Mouse (Mus musculus): ENCODE results near the gene Enah. TPM values are rescaled to one million over a fixed set of nuclear protein-coding genes. Genes with fewer than 3 reads are reported as not detected.
A peak's percentile ranks its signal among the peaks of the same experiment; 100 is the strongest.

Enah gene
- polyA plus RNA-seq, 1 experiment from 2014 or later, result 23.5 TPM

DNA sequence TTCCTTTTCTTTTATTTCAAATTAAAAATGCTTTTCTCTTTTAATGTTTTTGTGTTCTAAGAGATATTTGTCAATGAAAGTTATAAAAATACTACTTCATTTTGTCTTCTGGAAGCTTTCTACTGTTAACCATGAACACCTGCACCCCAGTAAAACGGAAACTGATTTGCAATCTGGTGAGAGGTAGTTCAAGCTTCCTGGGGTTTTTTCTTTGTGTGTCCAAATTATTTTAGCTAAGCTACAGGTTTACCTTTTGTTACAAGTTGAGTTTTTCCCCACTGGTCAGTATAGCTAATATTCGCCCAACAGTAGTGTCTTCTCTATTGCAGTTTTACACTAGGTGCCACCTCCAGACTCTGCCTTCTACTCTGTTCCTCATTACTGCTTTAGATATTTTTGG, 62.1 kb downstream of the Enah start:
- H3K4me1 ChIP-seq (ENCODE audit: control insufficient read depth, insufficient read depth, low read depth, low read length), result no peaks in the 10 kb centered on the region
- H3K4me3 ChIP-seq (ENCODE audit: low read length), result no peak overlapping the region
- H3K4me2 ChIP-seq (ENCODE audit: low read length), result no peak overlapping the region
- 0 out of 2 replicates have a peak, but pooled peaks cover 4% of the 10 kb centered on the region for H3K36me3 ChIP-seq (ENCODE audit: control insufficient read depth, insufficient read depth, low read length)
- no peak for ATAC-seq
- no peaks in the 10 kb centered on the region for H3K9me3 ChIP-seq (ENCODE audit: control insufficient read depth, low read length)
- 98% methylated on average over 2 of the region's 2 CpGs for WGBS
- no peak overlapping the region for H3K9ac ChIP-seq (ENCODE audit: low read depth, low read length)
- no peaks in the 10 kb centered on the region for H3K27me3 ChIP-seq (replicated peaks; ENCODE audit: control insufficient read depth, insufficient read depth, low read length)
- no peak overlapping the region for H3K27ac ChIP-seq (ENCODE audit: low read depth, low read length)

DNA sequence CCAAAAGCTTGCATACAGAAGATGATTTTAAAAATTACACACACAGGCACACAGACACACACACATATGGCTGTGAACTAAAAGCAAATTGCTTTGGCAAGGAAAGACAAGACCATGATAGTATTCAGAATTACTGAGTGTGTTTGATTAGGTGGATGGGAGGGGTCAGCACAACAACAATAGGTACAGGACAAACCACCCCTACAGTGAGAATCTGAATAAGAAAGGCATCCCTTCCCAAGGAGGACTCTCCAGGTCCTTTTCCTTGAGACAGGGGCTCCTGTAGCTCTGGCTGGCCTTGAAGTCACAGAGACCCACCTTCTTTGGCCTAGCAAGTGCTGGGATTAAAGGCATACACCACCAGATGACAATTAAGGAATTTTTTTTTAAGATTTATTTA, 66.2 kb downstream of the Enah start:
- H3K27ac ChIP-seq (ENCODE audit: low read depth, low read length), result no peak overlapping the region
- H3K36me3 ChIP-seq (ENCODE audit: control insufficient read depth, insufficient read depth, low read length), result 0 out of 2 replicates have a peak, but pooled peaks cover 2% of the 10 kb centered on the region
- no peaks in the 10 kb centered on the region for H3K4me1 ChIP-seq (ENCODE audit: control insufficient read depth, insufficient read depth, low read depth, low read length)
- no peak overlapping the region for H3K4me2 ChIP-seq (ENCODE audit: low read length)
- H3K9me3 ChIP-seq (ENCODE audit: control insufficient read depth, low read length), result no peaks in the 10 kb centered on the region
- no peaks in the 10 kb centered on the region for H3K27me3 ChIP-seq (replicated peaks; ENCODE audit: control insufficient read depth, insufficient read depth, low read length)
- no peak overlapping the region for H3K4me3 ChIP-seq (ENCODE audit: low read length)
- no peak overlapping the region for H3K9ac ChIP-seq (ENCODE audit: low read depth, low read length)
- no peak for ATAC-seq

GRCm38 (mm10) chr1:181951266-181951665, 68.5 kb downstream of the Enah start:
- ATAC-seq, result no peak
- WGBS, result 84% methylated on average over 5 of the region's 5 CpGs
- H3K27ac ChIP-seq (ENCODE audit: low read depth, low read length), result no peak overlapping the region
- no peak overlapping the region for H3K9ac ChIP-seq (ENCODE audit: low read depth, low read length)
- no peaks in the 10 kb centered on the region for H3K4me1 ChIP-seq (ENCODE audit: control insufficient read depth, insufficient read depth, low read depth, low read length)
- H3K27me3 ChIP-seq (replicated peaks; ENCODE audit: control insufficient read depth, insufficient read depth, low read length), result no peaks in the 10 kb centered on the region
- no peaks in the 10 kb centered on the region for H3K9me3 ChIP-seq (ENCODE audit: control insufficient read depth, low read length)
- H3K4me2 ChIP-seq (ENCODE audit: low read length), result no peak overlapping the region
- H3K36me3 ChIP-seq (ENCODE audit: control insufficient read depth, insufficient read depth, low read length), result 0 out of 2 replicates have a peak, but pooled peaks cover 1% of the 10 kb centered on the region
- H3K4me3 ChIP-seq (ENCODE audit: low read length), result no peak overlapping the region

GRCm38 (mm10) chr1:181950721-181951120, 69.1 kb downstream of the Enah start:
- Histone ChIP-seq H3K4me3 (ENCODE audit: low read length) (no peak overlapping the region), H3K27ac (ENCODE audit: low read depth, low read length) (no peak overlapping the region), H3K4me1 (ENCODE audit: control insufficient read depth, insufficient read depth, low read depth, low read length) (no peaks in the 10 kb centered on the region), H3K36me3 (ENCODE audit: control insufficient read depth, insufficient read depth, low read length) (no peaks in the 10 kb centered on the region), H3K9ac (ENCODE audit: low read depth, low read length) (no peak overlapping the region), H3K9me3 (ENCODE audit: control insufficient read depth, low read length) (no peaks in the 10 kb centered on the region), H3K4me2 (ENCODE audit: low read length) (no peak overlapping the region), H3K27me3 (replicated peaks; ENCODE audit: control insufficient read depth, insufficient read depth, low read length) (no peaks in the 10 kb centered on the region)
- WGBS, result 98% methylated on average over 9 of the region's 9 CpGs
- no peak for ATAC-seq

DNA sequence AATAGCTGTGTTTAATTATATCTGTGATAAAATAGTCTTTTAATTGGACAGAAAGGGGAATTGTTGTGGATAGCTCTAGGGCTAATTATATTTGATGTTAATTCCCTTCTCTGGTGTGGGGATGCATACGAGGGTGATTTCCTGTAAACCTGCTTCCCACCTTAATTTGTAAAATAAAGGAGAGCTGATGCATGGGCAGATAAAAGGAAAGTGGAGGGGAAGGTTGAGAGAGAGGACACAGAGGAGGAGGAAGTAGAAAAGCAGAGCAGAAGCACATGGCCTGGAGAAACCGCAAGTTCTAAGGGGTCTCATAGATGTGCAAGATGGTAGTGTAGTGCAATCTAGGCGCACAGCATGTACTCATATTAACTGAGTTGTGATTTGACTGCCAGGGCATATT, 71.6 kb downstream of the Enah start:
- Histone ChIP-seq H3K27me3 (replicated peaks; ENCODE audit: control insufficient read depth, insufficient read depth, low read length) (no peaks in the 10 kb centered on the region), H3K9me3 (ENCODE audit: control insufficient read depth, low read length) (no peaks in the 10 kb centered on the region), H3K27ac (ENCODE audit: low read depth, low read length) (no peak overlapping the region), H3K4me2 (ENCODE audit: low read length) (no peak overlapping the region), H3K36me3 (ENCODE audit: control insufficient read depth, insufficient read depth, low read length) (no peaks in the 10 kb centered on the region), H3K4me3 (ENCODE audit: low read length) (no peak overlapping the region), H3K4me1 (ENCODE audit: control insufficient read depth, insufficient read depth, low read depth, low read length) (no peaks in the 10 kb centered on the region), H3K9ac (ENCODE audit: low read depth, low read length) (no peak overlapping the region)
- ATAC-seq, result no peak
- 81% methylated on average over 3 of the region's 3 CpGs for WGBS

GRCm38 (mm10) chr1:181937064-181937463, 82.7 kb downstream of the Enah start:
- Histone ChIP-seq H3K4me2 (ENCODE audit: low read length) (no peak overlapping the region), H3K27ac (ENCODE audit: low read depth, low read length) (no peak overlapping the region), H3K36me3 (ENCODE audit: control insufficient read depth, insufficient read depth, low read length) (no peaks in the 10 kb centered on the region; the same call in 1 of the 2 replicates), H3K9ac (ENCODE audit: low read depth, low read length) (no peak overlapping the region), H3K27me3 (replicated peaks; ENCODE audit: control insufficient read depth, insufficient read depth, low read length) (no peaks in the 10 kb centered on the region), H3K9me3 (ENCODE audit: control insufficient read depth, low read length) (no peaks in the 10 kb centered on the region), H3K4me1 (ENCODE audit: control insufficient read depth, insufficient read depth, low read depth, low read length) (no peaks in the 10 kb centered on the region), H3K4me3 (ENCODE audit: low read length) (no peak overlapping the region)
- 41% methylated on average over 2 of the region's 2 CpGs for WGBS
- no peak for ATAC-seq

- Histone ChIP-seq H3K9ac (ENCODE audit: low read depth, low read length) (no peak overlapping the region), H3K27ac (ENCODE audit: low read depth, low read length) (no peak overlapping the region), H3K36me3 (ENCODE audit: control insufficient read depth, insufficient read depth, low read length) (peaks cover 7% of the 10 kb centered on the region), H3K4me1 (ENCODE audit: control insufficient read depth, insufficient read depth, low read depth, low read length) (no peaks in the 10 kb centered on the region), H3K9me3 (ENCODE audit: control insufficient read depth, low read length) (no peaks in the 10 kb centered on the region), H3K27me3 (replicated peaks; ENCODE audit: control insufficient read depth, insufficient read depth, low read length) (no peaks in the 10 kb centered on the region), H3K4me3 (ENCODE audit: low read length) (no peak overlapping the region), H3K4me2 (ENCODE audit: low read length) (no peak overlapping the region)
- ATAC-seq, result no peak
- WGBS, result 81% methylated on average over 5 of the region's 5 CpGs
Measured at GRCm38 (mm10) chr1:181928388-181928787, 91.4 kb downstream of the Enah start.

DNA sequence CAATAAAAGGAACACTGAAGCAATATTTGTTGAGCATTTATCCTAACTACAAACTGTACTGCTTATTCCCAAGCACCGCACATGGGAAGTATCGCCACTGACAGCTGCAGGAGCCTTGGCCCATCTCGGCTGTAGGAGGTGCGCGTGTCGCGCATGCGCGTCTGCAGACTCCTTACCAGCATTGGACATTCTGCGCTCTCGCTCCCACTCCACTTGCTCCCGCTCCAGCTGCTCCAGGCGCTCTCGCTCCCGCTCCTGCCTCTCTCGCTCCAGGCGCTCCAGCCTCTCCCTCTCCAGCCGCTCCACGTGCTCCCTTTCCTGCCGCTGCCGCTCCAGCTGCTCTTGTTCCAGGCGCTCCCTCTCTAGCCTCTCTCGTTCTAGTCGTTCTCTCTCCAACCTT, 96.4 kb downstream of the Enah start:
- Histone ChIP-seq H3K4me1 (ENCODE audit: control insufficient read depth, insufficient read depth, low read depth, low read length) (no peaks in the 10 kb centered on the region), H3K4me2 (ENCODE audit: low read length) (peak overlapping the region; percentile 27; the same call in 1 of the 2 replicates), H3K27ac (ENCODE audit: low read depth, low read length) (no peak overlapping the region), H3K4me3 (ENCODE audit: low read length) (no peak overlapping the region), H3K9ac (ENCODE audit: low read depth, low read length) (no peak overlapping the region), H3K27me3 (replicated peaks; ENCODE audit: control insufficient read depth, insufficient read depth, low read length) (no peaks in the 10 kb centered on the region), H3K9me3 (ENCODE audit: control insufficient read depth, low read length) (no peaks in the 10 kb centered on the region), H3K36me3 (ENCODE audit: control insufficient read depth, insufficient read depth, low read length) (peaks cover 9% of the 10 kb centered on the region)
- peak; percentile 76 for ATAC-seq
- 77% methylated on average over 24 of the region's 24 CpGs for WGBS

DNA sequence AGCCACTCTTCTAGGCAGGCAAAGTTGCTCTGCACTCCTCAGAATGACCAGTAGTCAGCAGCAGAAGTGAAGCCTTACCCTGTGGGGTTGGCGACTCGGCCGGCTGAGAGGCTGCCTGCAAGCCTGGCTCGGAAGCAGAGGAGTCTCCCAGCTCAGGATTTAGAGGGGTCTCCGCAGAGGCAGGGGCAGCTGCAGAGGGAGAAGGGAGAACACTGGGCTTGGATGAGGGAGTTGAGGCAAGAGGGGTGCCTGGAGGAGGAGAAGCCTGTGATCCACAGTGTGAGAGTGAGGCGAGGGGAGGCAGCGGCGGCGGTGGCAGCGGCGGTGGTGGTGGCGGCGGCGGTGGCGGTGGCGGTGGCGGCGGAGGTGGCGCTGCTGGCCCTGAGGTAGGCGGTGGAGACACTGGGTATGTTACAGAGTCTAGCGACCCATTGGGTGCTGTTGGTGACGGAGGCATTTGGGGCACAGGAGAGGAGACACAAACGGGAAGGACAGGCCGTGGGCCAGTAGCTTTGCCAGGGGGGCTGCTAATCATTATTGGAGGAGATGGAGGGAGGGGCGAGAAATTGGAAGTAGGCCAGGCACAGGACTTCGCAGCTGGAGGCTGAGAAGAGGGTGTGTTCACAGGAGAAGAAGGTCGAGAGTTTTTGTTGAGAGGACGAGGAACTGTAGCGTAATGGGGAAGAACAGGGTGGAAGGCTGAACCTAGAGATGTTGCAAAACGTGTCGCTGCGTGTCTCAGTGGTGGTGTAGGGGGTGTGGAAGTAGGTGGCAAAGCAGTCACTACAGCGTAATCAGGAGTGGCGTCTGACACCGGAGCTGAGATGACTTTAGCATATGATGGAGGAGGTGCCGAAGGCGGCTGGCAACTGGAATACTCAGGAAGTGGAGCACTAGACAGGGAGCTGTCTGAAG, 98.0 kb downstream of the Enah start:
- Histone ChIP-seq H3K27ac (ENCODE audit: low read depth, low read length) (no peak overlapping the region), H3K9ac (ENCODE audit: low read depth, low read length) (no peak overlapping the region; the same call in 1 of the 2 replicates), H3K4me3 (ENCODE audit: low read length) (no peak overlapping the region; the same call in 1 of the 2 replicates), H3K36me3 (ENCODE audit: control insufficient read depth, insufficient read depth, low read length) (peaks cover 9% of the 10 kb centered on the region), H3K4me2 (ENCODE audit: low read length) (peak overlapping the region; percentile 15; the same call in 1 of the 2 replicates), H3K4me1 (ENCODE audit: control insufficient read depth, insufficient read depth, low read depth, low read length) (no peaks in the 10 kb centered on the region), H3K9me3 (ENCODE audit: control insufficient read depth, low read length) (no peaks in the 10 kb centered on the region), H3K27me3 (replicated peaks; ENCODE audit: control insufficient read depth, insufficient read depth, low read length) (no peaks in the 10 kb centered on the region)
- 73% methylated on average over 31 of the region's 37 CpGs for WGBS
- peak; percentile 31; the same call in 1 of the 2 replicates for ATAC-seq

All from hindbrain, embryonic 16.5 days (tissue).